In the genomic region with DNA sequence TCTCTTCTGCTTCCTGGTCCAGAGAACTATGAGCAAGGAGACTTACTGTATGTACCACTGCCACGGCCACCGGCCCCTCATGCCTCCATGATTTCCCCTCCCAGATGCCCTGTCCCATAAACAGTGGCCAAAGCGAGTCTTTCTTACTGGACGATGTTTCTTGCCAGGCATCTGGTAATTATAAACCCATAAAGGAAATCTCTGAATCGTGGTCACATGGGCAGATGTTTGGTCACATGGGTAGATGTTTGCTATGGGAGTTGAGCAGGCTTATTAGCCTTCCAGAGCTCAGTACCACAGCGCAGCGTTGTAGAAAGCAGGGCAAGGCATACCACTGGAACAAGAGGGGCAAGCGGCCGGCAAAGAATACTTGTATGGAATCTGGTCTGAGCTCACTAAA, we compare ENCODE assay signal across 27 mouse cellular contexts.
"Had no signal": no experiment of that assay in that cellular context is flagged by ENCODE, and none has a peak within 500 bp of the region (broad histone marks: within the 10 kb centered on the region; RNA-seq: fewer than 3 reads in every experiment).

No protein-coding gene starts in this region.

- DNase-seq: gastrocnemius, adult 2 months; gastrocnemius, postnatal 14 days; gastrocnemius, postnatal 36 days; heart, adult 18-20 months; heart, postnatal 14 days; heart, postnatal 36 days; kidney, adult 11 months; kidney, adult 2 months; kidney, adult 9 months; kidney, postnatal 14 days; kidney, postnatal 36 days; left cerebral cortex, postnatal 4 days; liver, embryonic 13.5 days had no signal

- H3K4me2 ChIP-seq: heart, embryonic 11.5 days; heart, embryonic 13.5 days; heart, embryonic 15.5 days; hindbrain, embryonic 13.5 days; hindbrain, embryonic 15.5 days; kidney, embryonic 15.5 days; limb, embryonic 13.5 days; limb, embryonic 15.5 days; liver, embryonic 13.5 days; liver, embryonic 15.5 days had no signal

- H3K36me3 ChIP-seq: heart, embryonic 13.5 days; heart, embryonic 15.5 days; hindbrain, embryonic 13.5 days; hindbrain, embryonic 15.5 days; kidney, embryonic 15.5 days; limb, embryonic 13.5 days; limb, embryonic 15.5 days; liver, embryonic 13.5 days; liver, embryonic 15.5 days had no signal

- H3K4me3 ChIP-seq: gastrocnemius, adult 2 months; heart, embryonic 13.5 days; heart, embryonic 15.5 days; hindbrain, embryonic 13.5 days; hindbrain, embryonic 15.5 days; kidney, embryonic 15.5 days; layer of hippocampus, adult 2 months; left cerebral cortex, adult 2 months; limb, embryonic 13.5 days; limb, embryonic 15.5 days; liver, embryonic 13.5 days; liver, embryonic 15.5 days had no signal

- ATAC-seq: hindbrain, postnatal 0 days; intestine, embryonic 16.5 days had no signal

- H3K27me3 ChIP-seq: heart, embryonic 13.5 days; heart, embryonic 15.5 days; hindbrain, embryonic 13.5 days; hindbrain, embryonic 15.5 days; kidney, embryonic 15.5 days; limb, embryonic 13.5 days; limb, embryonic 15.5 days; liver, embryonic 13.5 days; liver, embryonic 15.5 days had no signal

- H3K27ac ChIP-seq: gastrocnemius, adult 2 months; heart, embryonic 13.5 days; heart, embryonic 15.5 days; hindbrain, embryonic 13.5 days; hindbrain, embryonic 15.5 days; hindbrain, postnatal 0 days; kidney, embryonic 15.5 days; kidney, postnatal 0 days; layer of hippocampus, adult 2 months; left cerebral cortex, adult 2 months; limb, embryonic 13.5 days; limb, embryonic 15.5 days; liver, embryonic 13.5 days; liver, embryonic 15.5 days had no signal

- H3K9me3 ChIP-seq: heart, embryonic 13.5 days; heart, embryonic 15.5 days; hindbrain, embryonic 13.5 days; hindbrain, embryonic 15.5 days; kidney, embryonic 15.5 days; limb, embryonic 13.5 days; limb, embryonic 15.5 days; liver, embryonic 13.5 days; liver, embryonic 15.5 days had no signal

- H3K4me1 ChIP-seq: heart, embryonic 13.5 days; heart, embryonic 15.5 days; limb, embryonic 15.5 days; liver, embryonic 13.5 days; liver, embryonic 15.5 days had no signal

- H3K9ac ChIP-seq: heart, embryonic 13.5 days; heart, embryonic 15.5 days; hindbrain, embryonic 13.5 days; hindbrain, embryonic 15.5 days; kidney, embryonic 15.5 days; limb, embryonic 13.5 days; limb, embryonic 15.5 days; liver, embryonic 13.5 days; liver, embryonic 15.5 days had no signal
